ENCODE assay signal across 17 mouse cellular contexts in the genomic region with DNA sequence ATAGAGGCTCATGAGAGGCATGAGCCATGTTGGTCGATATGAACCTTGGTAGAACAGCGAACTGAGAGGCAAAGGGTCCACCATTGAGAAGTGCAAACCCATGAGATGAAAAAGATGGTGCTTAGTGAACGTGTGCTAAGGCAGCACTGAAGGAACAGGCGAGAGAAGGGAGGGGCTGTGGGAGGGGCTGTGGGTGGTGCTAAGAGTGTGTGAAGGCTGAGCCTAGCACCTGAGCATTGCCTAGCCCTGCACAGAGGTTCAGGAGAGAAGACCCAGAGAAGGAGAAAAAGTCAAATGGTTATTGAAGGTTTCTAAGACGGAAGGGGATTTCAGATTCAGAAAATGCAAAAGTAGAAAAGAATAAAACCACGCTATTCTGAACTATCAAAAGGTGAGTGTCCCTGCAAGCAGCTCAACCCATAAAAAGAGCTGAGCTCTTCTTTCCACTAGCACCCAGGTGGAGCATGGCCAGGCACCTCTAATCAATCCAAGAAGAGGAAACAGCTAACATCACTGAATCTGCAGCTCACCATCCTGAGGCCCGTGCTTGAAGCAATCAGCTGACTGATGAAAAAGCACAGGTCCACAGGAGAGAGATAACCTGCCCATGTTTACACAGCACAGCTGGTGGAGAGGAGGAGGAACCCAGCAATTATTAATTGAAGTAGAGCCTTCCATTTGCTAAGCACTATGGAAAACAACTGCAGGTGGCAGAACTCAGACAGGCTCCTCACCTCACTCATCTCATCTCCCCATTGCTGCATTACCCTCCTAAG.
"Had no signal": no experiment of that assay in that cellular context is flagged by ENCODE, and none has a peak within 500 bp of the region (broad histone marks: within the 10 kb centered on the region; RNA-seq: fewer than 3 reads in every experiment).

No protein-coding gene starts in this region.

- H3K9ac ChIP-seq: limb, embryonic 12.5 days; limb, embryonic 15.5 days; liver, embryonic 14.5 days; liver, postnatal 0 days; lung, embryonic 14.5 days; midbrain, embryonic 12.5 days; midbrain, embryonic 15.5 days; neural tube, embryonic 12.5 days had no signal

- H3K27ac ChIP-seq: limb, embryonic 12.5 days; limb, embryonic 15.5 days; liver, embryonic 14.5 days; macrophage; midbrain, embryonic 12.5 days; midbrain, embryonic 15.5 days; neural tube, embryonic 12.5 days had no signal

- H3K27me3 ChIP-seq: limb, embryonic 12.5 days; limb, embryonic 15.5 days; midbrain, embryonic 12.5 days; midbrain, embryonic 15.5 days; neural tube, embryonic 12.5 days had no signal

- H3K36me3 ChIP-seq: limb, embryonic 12.5 days; limb, embryonic 15.5 days; midbrain, embryonic 12.5 days; midbrain, embryonic 15.5 days; neural tube, embryonic 12.5 days had no signal

- DNase-seq: kidney, adult 11 months; kidney, adult 9 months; kidney, postnatal 10 days; kidney, postnatal 36 days; left cerebral cortex, postnatal 4 days; liver, postnatal 0 days; lung, embryonic 14.5 days; thymus, postnatal 25 days had no signal

- H3K9me3 ChIP-seq: limb, embryonic 12.5 days; limb, embryonic 15.5 days; midbrain, embryonic 12.5 days; midbrain, embryonic 15.5 days; neural tube, embryonic 12.5 days had no signal

- H3K4me3 ChIP-seq: limb, embryonic 12.5 days; limb, embryonic 15.5 days; midbrain, embryonic 12.5 days; midbrain, embryonic 15.5 days; neural tube, embryonic 12.5 days had no signal

- H3K4me1 ChIP-seq: limb, embryonic 12.5 days; limb, embryonic 15.5 days; midbrain, embryonic 12.5 days; midbrain, embryonic 15.5 days; neural tube, embryonic 12.5 days had no signal

- ATAC-seq: liver, postnatal 0 days; lung, postnatal 0 days; midbrain, embryonic 15.5 days had no signal

- H3K4me2 ChIP-seq: limb, embryonic 12.5 days; limb, embryonic 15.5 days; liver, embryonic 11.5 days; lung, embryonic 14.5 days; midbrain, embryonic 12.5 days; midbrain, embryonic 15.5 days; neural tube, embryonic 12.5 days had no signal
